Mouse (Mus musculus) liver, postnatal 0 days (tissue): ENCODE results near the gene Shisa7.

Source experiments
- CTCF ChIP-seq: sonication (generic); IDR thresholded peaks from 2 replicates; pipeline ENCODE4 v1.5.1; 2016; ENCODE audit warnings: antibody characterized with exemption, low read depth
- EP300 ChIP-seq: IDR thresholded peaks from 2 replicates; pipeline ENCODE4 v1.6.1; 2016; ENCODE audit warnings: antibody characterized with exemption, low read depth, mild to moderate bottlenecking

GRCm38 (mm10) chr7:4853613-4854012, 9.1 kb upstream of the Shisa7 start:
- TF ChIP-seq CTCF (no peak), EP300 (no peak)
